Mouse (Mus musculus) kidney, embryonic 14.5 days (tissue): ENCODE measurements at regions not wholly inside any gene's neighbourhood (a gene's known extent, or its start where the extent isn't known, plus 50 kb on each side); places are given as distances from the start of the nearest gene placed in this dataset.

Source experiments
- ATAC-seq: fragments of 200-750 bp; cut with Nextera tagmentation; 2 replicates; pipeline ENCODE4 v1.8.0; 2017; ENCODE audit warnings: moderate number of reproducible peaks, mild to moderate bottlenecking, moderate TSS enrichment, moderate library complexity; ENCODE audit not compliant: low FRiP score, low TSS enrichment
- H3K27ac ChIP-seq: fragments of 300-500 bp; sonication (generic); 2 replicates; pipeline ENCODE4 v1.5.1; 2014; ENCODE audit warnings: low read depth, mild to moderate bottlenecking, low read length, moderate library complexity, mixed read lengths
- H3K27me3 ChIP-seq: fragments of 300-500 bp; sonication (generic); 2 replicates; pipeline ENCODE4 v1.6.1; 2014; ENCODE audit warnings: mild to moderate bottlenecking, low read length; ENCODE audit not compliant: control insufficient read depth, insufficient read depth
- H3K36me3 ChIP-seq: fragments of 300-500 bp; sonication (generic); 2 replicates; pipeline ENCODE4 v1.6.1; 2014; ENCODE audit warnings: low read length, mixed read lengths; ENCODE audit not compliant: control insufficient read depth, insufficient read depth
- H3K4me1 ChIP-seq: fragments of 300-500 bp; sonication (generic); 2 replicates; pipeline ENCODE4 v1.6.1; 2014; ENCODE audit warnings: low read length, mixed read lengths; ENCODE audit not compliant: control insufficient read depth, insufficient read depth
- H3K4me2 ChIP-seq: fragments of 300-500 bp; sonication (generic); replicated peaks from 2 replicates; pipeline ENCODE4 v1.6.1; 2014; ENCODE audit warnings: low read depth, mild to moderate bottlenecking, low read length
- H3K4me3 ChIP-seq: fragments of 300-500 bp; sonication (generic); 2 replicates; pipeline ENCODE4 v1.5.1; 2014; ENCODE audit warnings: mild to moderate bottlenecking, low read length
- H3K9ac ChIP-seq: fragments of 300-500 bp; sonication (generic); 2 replicates; pipeline ENCODE4 v1.6.1; 2014; ENCODE audit warnings: low read depth, mild to moderate bottlenecking, low read length, moderate library complexity
- H3K9me3 ChIP-seq: fragments of 300-500 bp; sonication (generic); 2 replicates; pipeline ENCODE4 v1.6.1; 2016; ENCODE audit warnings: low read length; ENCODE audit not compliant: control insufficient read depth
- WGBS: fragments of 180-500 bp; shearing (Covaris S2); extraction: QIAGEN DNeasy Blood & Tissue Kit; methylation state at CpG from one replicate; pipeline ENCODE4 v1.1.7; 2014; 5-methylcytosine and 5-hydroxymethylcytosine counted together

- no peaks in the 10 kb centered on the region for H3K27me3 ChIP-seq
- no peak overlapping the region for H3K4me2 ChIP-seq
- no peaks in the 10 kb centered on the region for H3K4me1 ChIP-seq
- WGBS = 38% methylated on average over 3 of the region's 3 CpGs
- no peaks in the 10 kb centered on the region for H3K36me3 ChIP-seq
- H3K9ac ChIP-seq = no peak overlapping the region
- no peak overlapping the region for H3K4me3 ChIP-seq
- no peaks in the 10 kb centered on the region for H3K9me3 ChIP-seq
- ATAC-seq = no peak
- no peak overlapping the region for H3K27ac ChIP-seq
These were observed 134.8 kb upstream of the Gm5129 start for GRCm38 (mm10) chr5:29870537-29870936.

GRCm38 (mm10) chr5:29875451-29875850 is 137.5 kb upstream of the Il6 start:
- Histone ChIP-seq H3K9ac (no peak overlapping the region), H3K4me2 (no peak overlapping the region), H3K4me1 (no peaks in the 10 kb centered on the region), H3K27ac (no peak overlapping the region), H3K4me3 (no peak overlapping the region), H3K9me3 (no peaks in the 10 kb centered on the region), H3K27me3 (no peaks in the 10 kb centered on the region), H3K36me3 (no peaks in the 10 kb centered on the region)
- ATAC-seq = no peak
- 56% methylated on average over 1 of the region's 1 CpGs for WGBS

- H3K4me3 ChIP-seq = no peak overlapping the region
- WGBS = 59% methylated on average over 4 of the region's 4 CpGs
These were observed 125.6 kb upstream of the Il6 start for GRCm38 (mm10) chr5:29887267-29887841.

DNA sequence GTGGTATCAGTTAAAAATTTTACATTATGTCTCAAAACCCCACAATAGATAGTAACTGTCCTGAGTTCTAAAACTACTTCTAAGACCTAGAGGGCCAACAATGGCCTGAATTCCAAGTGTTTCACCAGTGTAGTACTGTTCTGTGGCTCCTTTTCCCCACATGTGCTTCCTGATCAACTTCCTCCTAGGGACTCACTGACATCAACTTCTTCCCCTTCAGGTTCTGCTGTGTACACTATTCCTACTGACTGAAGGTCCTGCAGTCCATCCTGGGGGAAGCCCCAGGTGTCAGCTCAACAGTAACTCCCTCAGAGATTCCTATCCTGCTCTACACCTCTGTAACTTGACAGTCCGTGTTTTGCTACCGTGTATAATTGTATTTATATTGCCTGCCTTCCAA is 120.6 kb upstream of the Il6 start:
- 52% methylated on average over 2 of the region's 2 CpGs for WGBS
- Histone ChIP-seq H3K27ac (no peak overlapping the region), H3K9me3 (no peaks in the 10 kb centered on the region), H3K4me2 (no peak overlapping the region), H3K27me3 (no peaks in the 10 kb centered on the region), H3K4me1 (no peaks in the 10 kb centered on the region), H3K4me3 (no peak overlapping the region), H3K9ac (no peak overlapping the region), H3K36me3 (no peaks in the 10 kb centered on the region)
- ATAC-seq = no peak

More at GRCm38 (mm10) chr5:29887267-29887841, 125.6 kb upstream of the Il6 start:
- no peaks in the 10 kb centered on the region for H3K9me3 ChIP-seq
- no peak overlapping the region for H3K9ac ChIP-seq
- H3K27ac ChIP-seq = no peak overlapping the region
- H3K4me2 ChIP-seq = no peak overlapping the region
- no peaks in the 10 kb centered on the region for H3K4me1 ChIP-seq
- H3K36me3 ChIP-seq = no peaks in the 10 kb centered on the region
- ATAC-seq = no peak
- H3K27me3 ChIP-seq = no peaks in the 10 kb centered on the region

DNA sequence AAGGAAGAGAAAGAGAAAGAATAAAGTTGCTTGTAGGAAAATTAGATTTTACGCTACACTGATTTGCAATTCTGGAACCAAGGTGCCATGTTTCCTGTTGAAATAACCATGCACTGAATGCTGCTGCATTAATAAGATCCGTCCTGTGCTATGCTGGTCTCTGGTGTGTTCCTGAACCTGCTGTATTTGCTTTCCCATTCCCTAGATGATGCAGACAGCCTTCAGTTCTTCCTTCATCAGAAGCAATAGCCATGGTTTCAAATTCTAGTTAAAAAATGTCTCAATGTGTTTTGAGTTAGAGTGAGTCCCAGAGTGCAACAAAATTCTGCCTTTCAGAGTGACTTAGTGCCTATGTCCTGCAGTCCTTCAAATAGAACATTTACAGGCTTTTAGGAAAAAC is 120.1 kb upstream of the Il6 start:
- WGBS = 74% methylated on average over 2 of the region's 2 CpGs
- Histone ChIP-seq H3K27ac (no peak overlapping the region), H3K4me1 (no peaks in the 10 kb centered on the region), H3K27me3 (no peaks in the 10 kb centered on the region), H3K36me3 (no peaks in the 10 kb centered on the region), H3K9me3 (no peaks in the 10 kb centered on the region), H3K4me3 (no peak overlapping the region), H3K4me2 (no peak overlapping the region), H3K9ac (no peak overlapping the region)
- ATAC-seq = no peak

DNA sequence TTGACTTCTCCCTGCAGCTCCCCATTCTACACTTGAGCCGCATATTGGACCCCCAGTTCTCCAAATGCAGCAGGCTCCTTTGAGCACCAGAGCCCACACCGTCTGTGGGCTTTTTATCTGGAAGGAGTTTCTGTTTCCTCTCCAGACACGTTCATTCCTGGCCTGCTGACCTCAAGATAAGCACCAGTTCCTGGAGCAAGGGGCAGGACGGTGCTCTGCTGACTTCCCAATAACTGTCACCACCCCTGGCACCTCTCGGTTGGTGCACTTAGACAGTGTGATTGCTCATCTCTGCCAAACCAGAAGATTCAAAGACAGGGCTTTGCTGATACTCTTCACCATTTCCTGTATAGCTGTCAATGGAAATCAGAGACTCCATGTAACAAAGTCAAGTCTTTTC is 119.1 kb upstream of the Il6 start:
- Histone ChIP-seq H3K27me3 (no peaks in the 10 kb centered on the region), H3K36me3 (no peaks in the 10 kb centered on the region), H3K9me3 (no peaks in the 10 kb centered on the region), H3K4me3 (no peak overlapping the region), H3K9ac (no peak overlapping the region), H3K4me1 (no peaks in the 10 kb centered on the region), H3K27ac (no peak overlapping the region), H3K4me2 (no peak overlapping the region)
- WGBS = 37% methylated on average over 5 of the region's 5 CpGs
- ATAC-seq = no peak

- H3K36me3 ChIP-seq = no peaks in the 10 kb centered on the region
- H3K4me1 ChIP-seq = no peaks in the 10 kb centered on the region
- no peak overlapping the region for H3K4me3 ChIP-seq
- H3K4me2 ChIP-seq = no peak overlapping the region
- ATAC-seq = no peak
- H3K27me3 ChIP-seq = no peaks in the 10 kb centered on the region
- no peaks in the 10 kb centered on the region for H3K9me3 ChIP-seq
- no peak overlapping the region for H3K9ac ChIP-seq
- peak overlapping the region; percentile 56; the same call in 1 of the 2 replicates for H3K27ac ChIP-seq
- 54% methylated on average over 9 of the region's 9 CpGs for WGBS
These were observed 118.0 kb upstream of the Il6 start for GRCm38 (mm10) chr5:29894606-29895595.

- no peaks in the 10 kb centered on the region for H3K9me3 ChIP-seq
- no peaks in the 10 kb centered on the region for H3K4me1 ChIP-seq
- H3K27me3 ChIP-seq = no peaks in the 10 kb centered on the region
- no peak for ATAC-seq
- no peak overlapping the region for H3K4me3 ChIP-seq
- no peak overlapping the region for H3K27ac ChIP-seq
- H3K9ac ChIP-seq = no peak overlapping the region
- no peaks in the 10 kb centered on the region for H3K36me3 ChIP-seq
- no peak overlapping the region for H3K4me2 ChIP-seq
These were observed 115.3 kb upstream of the Il6 start for GRCm38 (mm10) chr5:29897617-29898016.

DNA sequence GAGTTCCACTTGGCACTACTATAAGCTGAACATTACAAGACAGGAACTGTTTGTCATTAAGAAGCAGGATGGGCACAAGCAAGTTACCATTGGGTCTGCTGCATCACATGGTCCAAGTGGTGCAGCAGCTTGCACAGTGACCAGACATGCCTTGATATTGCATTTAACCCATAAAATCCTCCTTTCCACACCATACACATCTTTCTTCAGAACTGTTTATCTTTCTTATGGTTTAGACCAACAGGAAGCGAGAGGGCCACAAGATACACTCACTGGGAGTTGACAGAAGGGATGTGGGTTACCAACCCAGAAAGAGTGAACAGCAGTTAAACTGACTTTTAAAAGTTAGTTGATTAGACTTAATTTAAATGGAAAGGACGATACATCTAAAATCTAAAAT is 111.2 kb upstream of the Il6 start:
- 83% methylated on average over 2 of the region's 2 CpGs for WGBS
- ATAC-seq = no peak
- H3K36me3 ChIP-seq = no peaks in the 10 kb centered on the region
- no peaks in the 10 kb centered on the region for H3K9me3 ChIP-seq
- H3K4me2 ChIP-seq = no peak overlapping the region
- no peak overlapping the region for H3K27ac ChIP-seq
- no peak overlapping the region for H3K4me3 ChIP-seq
- no peaks in the 10 kb centered on the region for H3K4me1 ChIP-seq
- H3K27me3 ChIP-seq = no peaks in the 10 kb centered on the region
- H3K9ac ChIP-seq = no peak overlapping the region
